Mouse (Mus musculus): Measurements from ENCODE around the gene Cerk.

DNA sequence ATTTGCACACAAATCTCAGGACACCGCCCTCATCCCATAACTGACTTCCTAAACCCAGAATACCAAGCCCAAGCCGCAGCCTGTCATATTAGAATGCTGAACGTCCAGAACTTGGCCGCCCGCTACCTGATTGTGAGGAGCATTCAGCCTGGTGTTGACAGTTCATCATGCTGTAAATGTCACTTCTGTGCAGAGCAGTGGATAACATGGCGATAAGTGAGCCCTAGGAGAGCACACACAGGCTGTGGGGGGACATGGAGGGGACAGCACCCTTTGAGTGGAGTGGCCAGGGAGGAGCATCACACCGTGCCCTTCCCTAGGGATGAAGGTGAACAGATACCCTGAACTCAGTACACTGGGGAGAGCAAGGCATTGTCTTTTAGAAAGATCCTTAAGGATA is 76.7 kb downstream of the Cerk start:
- TF ChIP-seq CTCF (IDR thresholded peaks at IDR 0.05; ENCODE audit: insufficient read depth, low read depth, low read length) (no peak), POLR2A (IDR thresholded peaks at IDR 0.05; ENCODE audit: insufficient read depth, low read depth, low read length) (no peak)
